Mouse (Mus musculus) MEL (cell line): ENCODE measurements around the gene Igf2bp1.

Experiments used
- CTCF ChIP-seq, 3 experiments: IDR thresholded peaks in 2 of 3; conservative IDR thresholded peaks in 1 of 3; 2 replicates each; pipeline ENCODE4 v1.5.1; 2011 to 2012; ENCODE audit warnings: low read length in 3 of 3, low read depth in 2 of 3, mild to moderate bottlenecking in 2 of 3, improper control_type of control experiment in 1 of 3, inconsistent platforms in 1 of 3, mixed read lengths in 1 of 3, moderate library complexity in 1 of 3; ENCODE audit not compliant: control insufficient read depth in 1 of 3, insufficient read depth in 1 of 3, poor library complexity in 1 of 3, severe bottlenecking in 1 of 3
- EP300 ChIP-seq, 2 experiments: IDR thresholded peaks; 2 replicates each; pipeline ENCODE4 v1.6.1; 2011; ENCODE audit warnings: improper control_type of control experiment in 2 of 2, low read length in 2 of 2, low read depth in 1 of 2, mild to moderate bottlenecking in 1 of 2
- ETS1 ChIP-seq: IDR thresholded peaks from 2 replicates; pipeline ENCODE4 v1.6.1; 2012; ENCODE audit warnings: low read depth, mild to moderate bottlenecking, inconsistent platforms, low read length, improper control_type of control experiment, moderate library complexity
- GABPA ChIP-seq: IDR thresholded peaks from 2 replicates; pipeline ENCODE4 v1.6.1; 2012; ENCODE audit warnings: low read depth, mild to moderate bottlenecking, inconsistent platforms, low read length, improper control_type of control experiment, moderate library complexity
- MAX ChIP-seq: IDR thresholded peaks from 2 replicates; pipeline ENCODE4 v1.6.1; 2011; ENCODE audit warnings: low read length, improper control_type of control experiment
- MAZ ChIP-seq: IDR thresholded peaks from 2 replicates; pipeline ENCODE4 v1.6.1; 2012; ENCODE audit warnings: low read depth, mild to moderate bottlenecking, inconsistent platforms, low read length, improper control_type of control experiment
- MXI1 ChIP-seq: IDR thresholded peaks from 2 replicates; pipeline ENCODE4 v1.6.1; 2011; ENCODE audit warnings: mild to moderate bottlenecking, low read depth, low read length, improper control_type of control experiment
- MYC ChIP-seq: IDR thresholded peaks from 2 replicates; pipeline ENCODE4 v1.6.1; 2011; ENCODE audit warnings: low read depth, mild to moderate bottlenecking, low read length, improper control_type of control experiment, moderate library complexity
- POLR2A ChIP-seq, 2 experiments: IDR thresholded peaks; 2 replicates each; pipeline ENCODE4 v1.6.1; 2011 to 2012; ENCODE audit warnings: low read length in 2 of 2, mild to moderate bottlenecking in 2 of 2, control low read depth in 1 of 2, improper control_type of control experiment in 1 of 2, low read depth in 1 of 2, moderate library complexity in 1 of 2; ENCODE audit not compliant: control insufficient read depth in 1 of 2, insufficient read depth in 1 of 2, poor library complexity in 1 of 2
- POLR2AphosphoS2 ChIP-seq: IDR thresholded peaks from 2 replicates; pipeline ENCODE4 v1.6.1; 2011; ENCODE audit warnings: low read length, improper control_type of control experiment
- TBP ChIP-seq: IDR thresholded peaks from 2 replicates; pipeline ENCODE4 v1.8.0; 2011; ENCODE audit warnings: low read depth, low read length, improper control_type of control experiment
- TCF12 ChIP-seq: IDR thresholded peaks from 2 replicates; pipeline ENCODE4 v1.6.1; 2014; ENCODE audit warnings: low read depth, mild to moderate bottlenecking, inconsistent platforms, low read length, improper control_type of control experiment, moderate library complexity

- peak; percentile 40; the same call in 1 of the 2 replicates for TF ChIP-seq MYC
- peak; percentile 85 to 95 (median 90) for TF ChIP-seq CTCF (IDR thresholded peaks at IDR 0.05 in 2 of 3, conservative IDR thresholded peaks at IDR 0.05 in 1 of 3; ENCODE audit: control insufficient read depth in 1 of 3, insufficient read depth in 1 of 3, low read depth in 2 of 3, low read length in 3 of 3, poor library complexity in 1 of 3, severe bottlenecking in 1 of 3)
- no peak for TF ChIP-seq EP300 (IDR thresholded peaks at IDR 0.05; ENCODE audit: low read depth in 1 of 2, low read length in 2 of 2)
- no peak for TF ChIP-seq POLR2A (IDR thresholded peaks at IDR 0.05; ENCODE audit: control insufficient read depth in 1 of 2, insufficient read depth in 1 of 2, low read depth in 1 of 2, low read length in 2 of 2, poor library complexity in 1 of 2)
- no peak for TF ChIP-seq MXI1
- no peak for TF ChIP-seq POLR2AphosphoS2
- no peak; the same call in 1 of the 2 replicates for TF ChIP-seq GABPA
- TF ChIP-seq MAZ = no peak
- no peak for TF ChIP-seq TBP
- no peak for TF ChIP-seq TCF12
- no peak for TF ChIP-seq MAX
- no peak for TF ChIP-seq ETS1
Measured at GRCm38 (mm10) chr11:95980762-95981418, 24.9 kb downstream of the Igf2bp1 start.
